Mouse (Mus musculus) heart, embryonic 12.5 days (tissue): ENCODE data around the gene Ifnk. TPM values are rescaled to one million over a fixed set of nuclear protein-coding genes. Genes with fewer than 3 reads are reported as not detected.

Source experiments
- ATAC-seq: fragments of 200-750 bp; cut with Nextera tagmentation; 2 replicates; pipeline ENCODE4 v1.8.0; 2017; ENCODE audit warnings: moderate TSS enrichment, moderate library complexity; ENCODE audit not compliant: insufficient number of reproducible peaks, low FRiP score
- H3K27ac ChIP-seq: fragments of 300-500 bp; sonication (generic); 2 replicates; pipeline ENCODE4 v1.5.1; 2016; ENCODE audit warnings: mild to moderate bottlenecking, moderate library complexity; ENCODE audit not compliant: poor library complexity, severe bottlenecking
- H3K27me3 ChIP-seq: fragments of 300-500 bp; sonication (generic); replicated peaks from 2 replicates; pipeline ENCODE4 v1.6.1; 2016; ENCODE audit warnings: mild to moderate bottlenecking, moderate library complexity
- H3K36me3 ChIP-seq: fragments of 300-500 bp; sonication (generic); 2 replicates; pipeline ENCODE4 v1.6.1; 2016; ENCODE audit warnings: mild to moderate bottlenecking, moderate library complexity
- H3K4me1 ChIP-seq: fragments of 300-500 bp; sonication (generic); replicated peaks from 2 replicates; pipeline ENCODE4 v1.6.1; 2016; ENCODE audit warnings: mild to moderate bottlenecking
- H3K4me2 ChIP-seq: fragments of 300-500 bp; sonication (generic); 2 replicates; pipeline ENCODE4 v1.6.1; 2016; ENCODE audit warnings: mild to moderate bottlenecking, moderate library complexity
- H3K4me3 ChIP-seq: fragments of 300-500 bp; sonication (generic); 2 replicates; pipeline ENCODE4 v1.5.1; 2016; ENCODE audit warnings: mild to moderate bottlenecking
- H3K9ac ChIP-seq: fragments of 300-500 bp; sonication (generic); 2 replicates; pipeline ENCODE4 v1.6.1; 2016; ENCODE audit warnings: mild to moderate bottlenecking, moderate library complexity
- H3K9me3 ChIP-seq: fragments of 300-500 bp; sonication (generic); replicated peaks from 2 replicates; pipeline ENCODE4 v1.6.1; 2016; ENCODE audit warnings: mild to moderate bottlenecking, moderate library complexity
- WGBS: fragments of 180-500 bp; shearing (Covaris S2); methylation state at CpG from one replicate; pipeline ENCODE4 v1.1.7; 2016; 5-methylcytosine and 5-hydroxymethylcytosine counted together
- polyA plus RNA-seq: library from polyadenylated mRNA; unstranded; fragments of >200 nt; fragmentation: Nextera tagmentation; extraction: Ambion mirVana; gene quantifications from 2 replicates; pipeline ENCODE4 v1.2.1, GENCODE M21; 2016

Gene Ifnk
- polyA plus RNA-seq, 1 experiment from 2014 or later: not detected

DNA sequence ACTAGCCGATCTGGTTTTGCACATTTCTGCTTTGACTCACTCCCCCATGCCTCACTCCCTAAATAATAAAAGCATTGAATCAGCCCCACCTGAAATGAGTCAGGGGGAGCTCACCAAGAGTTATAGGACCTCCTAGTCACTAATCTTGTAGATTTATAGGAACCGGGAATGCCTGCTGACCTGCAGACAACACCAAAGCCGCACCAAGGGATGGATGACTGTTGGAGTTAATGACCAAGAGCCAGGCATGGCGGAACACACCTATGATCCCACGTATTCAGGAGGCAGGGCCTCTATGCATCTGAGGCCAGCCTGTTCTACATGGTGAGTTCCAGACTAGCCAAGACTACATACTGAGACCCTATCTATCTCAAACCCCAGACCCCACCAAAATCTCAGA is 28.8 kb upstream of the Ifnk start:
- ATAC-seq: no peak
- peaks cover 6% of the 10 kb centered on the region for H3K4me1 ChIP-seq
- H3K4me2 ChIP-seq: no peak overlapping the region
- peaks cover 4% of the 10 kb centered on the region; the same call in 1 of the 2 replicates for H3K27me3 ChIP-seq
- no peaks in the 10 kb centered on the region for H3K9me3 ChIP-seq
- H3K27ac ChIP-seq: no peak overlapping the region
- WGBS: 72% methylated on average over 5 of the region's 5 CpGs
- H3K9ac ChIP-seq: no peak overlapping the region
- H3K4me3 ChIP-seq: no peak overlapping the region
- H3K36me3 ChIP-seq: no peaks in the 10 kb centered on the region

GRCm38 (mm10) chr4:35124027-35124426 is 27.8 kb upstream of the Ifnk start:
- Histone ChIP-seq H3K9me3 (no peaks in the 10 kb centered on the region), H3K36me3 (no peaks in the 10 kb centered on the region), H3K4me3 (no peak overlapping the region), H3K4me1 (peaks cover 6% of the 10 kb centered on the region), H3K27me3 (peaks cover 4% of the 10 kb centered on the region; the same call in 1 of the 2 replicates), H3K4me2 (no peak overlapping the region), H3K27ac (no peak overlapping the region), H3K9ac (no peak overlapping the region)
- WGBS: 78% methylated on average over 11 of the region's 11 CpGs
- no peak for ATAC-seq

DNA sequence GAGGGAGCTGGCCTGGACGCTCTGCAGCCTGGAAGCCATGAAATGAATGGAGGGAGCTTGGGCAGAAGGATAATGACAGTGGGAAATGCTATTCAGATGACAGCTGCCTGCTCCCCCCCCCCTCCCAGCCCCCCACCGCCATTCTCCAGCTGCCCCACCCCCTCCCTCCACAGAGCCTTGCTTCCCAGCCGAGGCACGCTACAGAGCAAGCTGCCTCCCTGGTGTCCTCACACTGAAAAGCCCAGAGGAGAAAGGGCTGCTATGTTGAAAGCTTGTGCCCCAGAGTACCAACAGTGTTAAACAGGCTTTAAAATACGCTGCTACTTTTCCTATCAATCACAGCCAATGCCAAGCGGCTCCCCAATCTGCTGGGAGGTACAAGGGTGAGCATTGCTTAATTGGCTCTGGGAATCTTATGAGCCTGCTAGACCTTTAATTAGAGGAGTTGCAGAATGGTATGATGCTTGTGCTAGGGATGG is 26.5 kb upstream of the Ifnk start:
- peaks cover 12% of the 10 kb centered on the region for H3K4me1 ChIP-seq
- no peaks in the 10 kb centered on the region for H3K9me3 ChIP-seq
- no peak for ATAC-seq
- no peak overlapping the region for H3K9ac ChIP-seq
- whole genome bisulfite sequencing: 23% methylated on average over 6 of the region's 6 CpGs
- no peak overlapping the region for H3K27ac ChIP-seq
- no peak overlapping the region for H3K4me3 ChIP-seq
- H3K36me3 ChIP-seq: no peaks in the 10 kb centered on the region
- peaks cover 4% of the 10 kb centered on the region; the same call in 1 of the 2 replicates for H3K27me3 ChIP-seq
- peak overlapping the region; percentile 47 for H3K4me2 ChIP-seq

- Histone ChIP-seq H3K9me3 (no peaks in the 10 kb centered on the region), H3K9ac (no peak overlapping the region), H3K4me1 (peaks cover 12% of the 10 kb centered on the region), H3K27me3 (peaks cover 4% of the 10 kb centered on the region; the same call in 1 of the 2 replicates), H3K36me3 (no peaks in the 10 kb centered on the region), H3K27ac (no peak overlapping the region), H3K4me2 (no peak overlapping the region), H3K4me3 (no peak overlapping the region)
- 79% methylated on average over 9 of the region's 9 CpGs for WGBS
- no peak for ATAC-seq
These were observed 25.1 kb upstream of the Ifnk start for GRCm38 (mm10) chr4:35126776-35127175.

- Histone ChIP-seq H3K4me3 (no peak overlapping the region), H3K4me1 (peaks cover 12% of the 10 kb centered on the region), H3K9me3 (no peaks in the 10 kb centered on the region), H3K27me3 (no peaks in the 10 kb centered on the region; the same call in 1 of the 2 replicates), H3K36me3 (no peaks in the 10 kb centered on the region), H3K27ac (no peak overlapping the region), H3K4me2 (no peak overlapping the region), H3K9ac (no peak overlapping the region)
- 54% methylated on average over 6 of the region's 6 CpGs for WGBS
- no peak for ATAC-seq
These were observed 24.1 kb upstream of the Ifnk start for GRCm38 (mm10) chr4:35127759-35128158.

GRCm38 (mm10) chr4:35130411-35130948 is 21.4 kb upstream of the Ifnk start:
- H3K36me3 ChIP-seq: no peaks in the 10 kb centered on the region
- H3K9ac ChIP-seq: no peak overlapping the region
- H3K4me2 ChIP-seq: no peak overlapping the region
- no peak for ATAC-seq
- no peaks in the 10 kb centered on the region for H3K9me3 ChIP-seq
- H3K27ac ChIP-seq: no peak overlapping the region
- H3K4me3 ChIP-seq: no peak overlapping the region
- WGBS: 51% methylated on average over 6 of the region's 6 CpGs
- H3K27me3 ChIP-seq: no peaks in the 10 kb centered on the region
- peaks cover 8% of the 10 kb centered on the region for H3K4me1 ChIP-seq

GRCm38 (mm10) chr4:35131592-35131991 is 20.3 kb upstream of the Ifnk start:
- H3K4me3 ChIP-seq: no peak overlapping the region
- WGBS: 89% methylated on average over 4 of the region's 4 CpGs
- peaks cover 7% of the 10 kb centered on the region; the same call in 1 of the 2 replicates for H3K4me1 ChIP-seq
- no peaks in the 10 kb centered on the region for H3K27me3 ChIP-seq
- no peak overlapping the region for H3K9ac ChIP-seq
- no peaks in the 10 kb centered on the region for H3K9me3 ChIP-seq
- no peaks in the 10 kb centered on the region for H3K36me3 ChIP-seq
- ATAC-seq: no peak
- no peak overlapping the region for H3K27ac ChIP-seq
- H3K4me2 ChIP-seq: no peak overlapping the region

GRCm38 (mm10) chr4:35133411-35133810 is 18.4 kb upstream of the Ifnk start:
- Histone ChIP-seq H3K4me1 (peaks cover 13% of the 10 kb centered on the region; the same call in 1 of the 2 replicates), H3K27me3 (no peaks in the 10 kb centered on the region), H3K9me3 (no peaks in the 10 kb centered on the region), H3K4me2 (no peak overlapping the region), H3K36me3 (no peaks in the 10 kb centered on the region), H3K9ac (no peak overlapping the region), H3K4me3 (no peak overlapping the region), H3K27ac (no peak overlapping the region)
- ATAC-seq: no peak
- WGBS: 76% methylated on average over 4 of the region's 4 CpGs

DNA sequence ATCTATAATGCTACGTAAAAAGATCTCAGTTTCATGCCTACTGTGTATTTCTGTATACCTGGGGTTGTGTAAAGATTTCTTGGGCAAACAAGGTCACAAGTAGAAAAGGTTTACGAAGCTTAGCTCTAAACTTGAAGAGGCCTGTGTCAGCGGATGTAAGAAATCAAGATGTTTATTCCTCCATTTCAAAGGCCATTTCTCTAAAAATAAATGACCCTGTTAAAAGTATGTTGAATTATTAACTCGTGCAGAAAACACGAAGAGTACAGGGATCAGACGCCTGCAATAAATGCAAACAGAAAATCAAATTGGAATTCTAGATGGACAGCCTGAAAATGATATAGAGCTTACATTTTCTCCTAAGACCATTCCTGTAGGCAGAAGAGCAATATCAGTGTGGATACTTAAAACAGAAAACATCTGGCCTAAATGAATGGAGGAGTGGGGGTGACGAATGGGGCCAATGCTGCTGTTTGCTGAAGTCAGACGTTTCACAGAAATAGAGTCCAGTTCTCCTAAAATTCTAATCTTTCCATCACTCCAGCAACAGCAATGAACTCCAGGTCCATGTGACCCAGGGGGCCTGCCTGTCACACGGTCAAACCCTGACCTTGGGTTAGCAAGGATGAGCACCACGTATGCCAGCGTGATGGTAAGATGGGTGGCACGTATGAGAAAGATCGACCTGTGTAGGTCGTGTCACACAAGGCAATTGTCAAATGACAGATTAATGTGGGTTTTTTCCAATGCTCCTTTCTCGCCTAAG is 16.8 kb upstream of the Ifnk start:
- no peak for ATAC-seq

GRCm38 (mm10) chr4:35135806-35136205 is 16.1 kb upstream of the Ifnk start:
- Histone ChIP-seq H3K27me3 (no peaks in the 10 kb centered on the region), H3K4me2 (no peak overlapping the region), H3K4me1 (peaks cover 6% of the 10 kb centered on the region; the same call in 1 of the 2 replicates), H3K4me3 (no peak overlapping the region), H3K27ac (no peak overlapping the region), H3K9me3 (no peaks in the 10 kb centered on the region), H3K36me3 (no peaks in the 10 kb centered on the region), H3K9ac (no peak overlapping the region)
- no peak for ATAC-seq
- 72% methylated on average over 4 of the region's 4 CpGs for WGBS

More for the DNA sequence above, 16.8 kb upstream of the Ifnk start:
- no peak overlapping the region for H3K27ac ChIP-seq
- H3K27me3 ChIP-seq: no peaks in the 10 kb centered on the region
- H3K4me1 ChIP-seq: peaks cover 10% of the 10 kb centered on the region; the same call in 1 of the 2 replicates
- H3K9me3 ChIP-seq: no peaks in the 10 kb centered on the region
- no peak overlapping the region for H3K4me2 ChIP-seq
- H3K36me3 ChIP-seq: no peaks in the 10 kb centered on the region
- H3K9ac ChIP-seq: no peak overlapping the region
- H3K4me3 ChIP-seq: no peak overlapping the region
- 77% methylated on average over 15 of the region's 15 CpGs for WGBS

DNA sequence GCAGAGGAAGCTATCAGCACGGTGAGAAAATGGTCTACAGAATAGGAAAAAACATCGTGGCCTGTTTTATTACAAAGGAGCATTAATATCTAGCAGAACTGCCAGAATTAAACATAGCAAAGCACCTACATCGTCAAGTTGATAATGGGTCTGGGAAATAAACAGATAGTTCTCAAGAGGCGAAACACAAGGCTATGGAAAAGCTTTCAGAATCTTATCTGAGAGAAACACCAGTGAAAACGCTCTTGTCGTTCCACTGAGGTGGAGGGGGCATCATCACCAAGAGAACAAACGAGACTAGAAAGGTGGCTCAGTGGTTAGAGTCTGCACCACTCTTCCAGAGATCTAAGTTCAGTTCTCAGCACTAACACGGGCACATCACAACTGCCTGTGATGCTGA is 14.9 kb upstream of the Ifnk start:
- Histone ChIP-seq H3K9ac (no peak overlapping the region), H3K9me3 (no peaks in the 10 kb centered on the region), H3K4me3 (no peak overlapping the region), H3K27me3 (no peaks in the 10 kb centered on the region), H3K27ac (no peak overlapping the region), H3K4me2 (no peak overlapping the region), H3K4me1 (peaks cover 6% of the 10 kb centered on the region; the same call in 1 of the 2 replicates), H3K36me3 (no peaks in the 10 kb centered on the region)
- 42% methylated on average over 8 of the region's 8 CpGs for WGBS
- no peak for ATAC-seq
